8 mouse cellular contexts compared by ENCODE assay signal in genomic region chr4:130574048-130574413, GRCm38 (mm10). TPM values are rescaled to one million over a fixed set of nuclear protein-coding genes. Genes with fewer than 3 reads are reported as not detected.
DNase-seq lines count a peak whose midpoint lies in the region; ATAC-seq and TF ChIP-seq lines count a peak whose summit lies in the region.

Gene Nkain1 (minus strand): TSS chr4:130574173.

- ATAC-seq in G1E (ENCODE audit: extremely low read depth, insufficient number of reproducible peaks, low FRiP score, poor library complexity, severe bottlenecking): no peak
- 0 out of 2 replicates have a peak, but pooled peaks have one; percentile 21 for ATAC-seq in megakaryocyte, adult 5-6 weeks (ENCODE audit: poor library complexity, severe bottlenecking)

- no peaks in the 10 kb centered on the region for H3K36me3 ChIP-seq in G1E (replicated peaks)

- peak within 1 kb of the TSS; percentile 30; the same call in 1 of the 2 replicates for H3K4me3 ChIP-seq in G1E (ENCODE audit: low read depth, low read length)
- H3K4me3 ChIP-seq in embryonic fibroblast, embryonic 13.5 days (ENCODE audit: insufficient read depth, low read length): peak within 1 kb of the TSS; percentile 75

- 0 out of 2 replicates have a peak, but pooled peaks have one; percentile 26 for TF ChIP-seq POLR2A in embryonic fibroblast, embryonic 13.5 days (IDR thresholded peaks at IDR 0.05; ENCODE audit: low read depth, low read length)

- DNase-seq in adrenal gland, adult (ENCODE audit: inconsistent age in 2 of 2, low spot score in 1 of 2): peak; percentile 66 to 77
- no peak for DNase-seq in adrenal gland, postnatal 4 days (ENCODE audit: low spot score in 2 of 2)
- no peak for DNase-seq in G1E (ENCODE audit: low spot score)
- DNase-seq in heart, postnatal 4 days: peak; percentile 51
- no peak for DNase-seq in layer of hippocampus, postnatal 25 days (ENCODE audit: extremely low spot score in 1 of 2, low spot score in 1 of 2)
- peak; percentile 40 for DNase-seq in yolk sac, embryonic 10.5 days (ENCODE audit: low spot score)

- no peak within 1 kb of the TSS for H3K27ac ChIP-seq in embryonic fibroblast, embryonic 13.5 days (ENCODE audit: insufficient read depth, low read length)

- peaks cover 64% of the 10 kb centered on the region for H3K27me3 ChIP-seq in G1E (ENCODE audit: insufficient read depth, low read length)

- peaks cover 5% of the 10 kb centered on the region; the same call in 1 of the 2 replicates for H3K9me3 ChIP-seq in G1E (replicated peaks)

- no peak for TF ChIP-seq CTCF in G1E (IDR thresholded peaks at IDR 0.05; ENCODE audit: low read depth, low read length)
- no peak for TF ChIP-seq CTCF in embryonic fibroblast, embryonic 13.5 days (IDR thresholded peaks at IDR 0.05; ENCODE audit: borderline replicate concordance, insufficient read depth, low read length)

- H3K4me1 ChIP-seq in G1E (ENCODE audit: insufficient read depth, low read depth, low read length): peaks cover 4% of the 10 kb centered on the region
- peaks cover 6% of the 10 kb centered on the region; the same call in 1 of the 2 replicates for H3K4me1 ChIP-seq in embryonic fibroblast, embryonic 13.5 days (ENCODE audit: control insufficient read depth, insufficient read depth, low read length)

RNA-seq across cellular contexts. Expression of gene Nkain1, which starts in this region (rescaled TPM):
- total RNA-seq in adrenal gland, postnatal 4 days (2021): 10 to 100 TPM in 1 of 2 experiments, 1 to 10 TPM in 1; 7.8 to 13.1 TPM
- not detected in 2 replicates for total RNA-seq in G1E (2014; fragmentation: Nextera tagmentation)
- not detected in 2 replicates for total RNA-seq in G1E (2017)
- polyA plus RNA-seq in G1E (2012): not detected in 2 replicates
- 31.8 and 39.6 TPM in 2 replicates for polyA plus RNA-seq in embryonic fibroblast, embryonic 13.5 days (2011; ENCODE audit: insufficient read length, low read depth, missing spikeins)
- total RNA-seq in heart, postnatal 4 days (2021): 10 to 100 TPM; 11.2 to 15.2 TPM
- total RNA-seq in layer of hippocampus, postnatal 25 days (2021): 10 to 100 TPM; 37.1 to 47.1 TPM
- not detected in 2 replicates for total RNA-seq in megakaryocyte, adult 5-6 weeks (2015)
- total RNA-seq in megakaryocyte, adult 5-6 weeks (2017): not detected in 2 replicates

Comparison
In these comparisons a context has a peak if more than half of its experiments do, and no peak if none do; other contexts are left out.
1. RNA of gene Nkain1 (total RNA-seq): 37.1 to 47.1 TPM in layer of hippocampus, postnatal 25 days, 11.2 to 15.2 TPM in heart, postnatal 4 days and 7.8 to 13.1 TPM in adrenal gland, postnatal 4 days; not detected in G1E and not detected in megakaryocyte, adult 5-6 weeks; every median in the first group is over 4 times any median in the second.
2. RNA of gene Nkain1 (polyA plus RNA-seq): 31.8 to 39.6 TPM in embryonic fibroblast, embryonic 13.5 days; not detected in G1E; every median in the first group is over 10 times any median in the second.
3. DNase-seq: peak in adrenal gland, adult (2 of 2), heart, postnatal 4 days (single experiment) and yolk sac, embryonic 10.5 days (single experiment); none in adrenal gland, postnatal 4 days (0 of 2), G1E (single experiment) and layer of hippocampus, postnatal 25 days (0 of 2).
4. Peak in ATAC-seq in megakaryocyte, adult 5-6 weeks; RNA of the gene not detected or under 1 TPM.